Mouse (Mus musculus) liver, embryonic 15.5 days (tissue): Measurements from ENCODE around the gene Ak2. TPM values are rescaled to one million over a fixed set of nuclear protein-coding genes. Genes with fewer than 3 reads are reported as not detected.

ENCODE experiments used
- ATAC-seq: fragments of 200-750 bp; cut with Nextera tagmentation; 2 replicates; pipeline ENCODE4 v1.8.0; 2017; ENCODE audit warnings: moderate number of reproducible peaks, mild to moderate bottlenecking, moderate library complexity; ENCODE audit not compliant: insufficient read depth
- H3K27ac ChIP-seq: fragments of 300-500 bp; sonication (generic); replicated peaks from 2 replicates; pipeline ENCODE4 v1.5.1; 2015; ENCODE audit warnings: mild to moderate bottlenecking, inconsistent platforms
- H3K27me3 ChIP-seq: fragments of 300-500 bp; sonication (generic); 2 replicates; pipeline ENCODE4 v1.6.1; 2015; ENCODE audit warnings: mild to moderate bottlenecking, inconsistent platforms
- H3K36me3 ChIP-seq: fragments of 300-500 bp; sonication (generic); replicated peaks from 2 replicates; pipeline ENCODE4 v1.6.1; 2015; ENCODE audit warnings: moderate library complexity, mild to moderate bottlenecking, inconsistent platforms
- H3K4me1 ChIP-seq: fragments of 300-500 bp; sonication (generic); replicated peaks from 2 replicates; pipeline ENCODE4 v1.6.1; 2015; ENCODE audit warnings: inconsistent platforms
- H3K4me2 ChIP-seq: fragments of 300-500 bp; sonication (generic); 2 replicates; pipeline ENCODE4 v1.6.1; 2015; ENCODE audit warnings: moderate library complexity, mild to moderate bottlenecking, inconsistent platforms
- H3K4me3 ChIP-seq: fragments of 300-500 bp; sonication (generic); replicated peaks from 2 replicates; pipeline ENCODE4 v1.5.1; 2015; ENCODE audit warnings: mild to moderate bottlenecking, inconsistent platforms
- H3K9ac ChIP-seq: fragments of 300-500 bp; sonication (generic); 2 replicates; pipeline ENCODE4 v1.6.1; 2015; ENCODE audit warnings: moderate library complexity, mild to moderate bottlenecking, inconsistent platforms
- H3K9me3 ChIP-seq: fragments of 300-500 bp; sonication (generic); replicated peaks from 2 replicates; pipeline ENCODE4 v1.6.1; 2016; ENCODE audit warnings: inconsistent platforms
- WGBS: fragments of 180-500 bp; shearing (Covaris S2); methylation state at CpG from one replicate; pipeline ENCODE4 v1.1.7; 2015; ENCODE audit warnings: mixed read lengths; ENCODE audit not compliant: insufficient replicate concordance; 5-methylcytosine and 5-hydroxymethylcytosine counted together
- polyA plus RNA-seq: library from polyadenylated mRNA; unstranded; fragments of >200 nt; fragmentation: Nextera tagmentation; extraction: Ambion mirVana; gene quantifications from 2 replicates; pipeline ENCODE4 v1.2.1, GENCODE M21; 2015

The Ak2 gene
- polyA plus RNA-seq, 1 experiment from 2014 or later = 119 TPM

GRCm38 (mm10) chr4:129030746-129031145 is 39.0 kb downstream of the Ak2 start:
- 76% methylated on average over 4 of the region's 4 CpGs for WGBS
- H3K9ac ChIP-seq = no peak overlapping the region
- ATAC-seq = no peak

GRCm38 (mm10) chr4:129031408-129031965 is 39.7 kb downstream of the Ak2 start:
- Histone ChIP-seq H3K9ac (no peak overlapping the region), H3K4me2 (no peak overlapping the region), H3K27ac (peak overlapping the region; percentile 39; the same call in 1 of the 2 replicates), H3K4me3 (no peak overlapping the region), H3K36me3 (no peaks in the 10 kb centered on the region), H3K9me3 (no peaks in the 10 kb centered on the region), H3K27me3 (peaks cover 14% of the 10 kb centered on the region), H3K4me1 (peaks cover 22% of the 10 kb centered on the region)
- WGBS = 52% methylated on average over 8 of the region's 8 CpGs
- ATAC-seq = no peak

More at GRCm38 (mm10) chr4:129030746-129031145, 39.0 kb downstream of the Ak2 start:
- Histone ChIP-seq H3K36me3 (no peaks in the 10 kb centered on the region), H3K9me3 (no peaks in the 10 kb centered on the region), H3K4me2 (no peak overlapping the region), H3K4me1 (peaks cover 22% of the 10 kb centered on the region), H3K27ac (no peak overlapping the region), H3K4me3 (no peak overlapping the region), H3K27me3 (peaks cover 11% of the 10 kb centered on the region)

- Histone ChIP-seq H3K4me2 (peak overlapping the region; percentile 55), H3K9me3 (no peaks in the 10 kb centered on the region), H3K36me3 (no peaks in the 10 kb centered on the region), H3K27me3 (peaks cover 14% of the 10 kb centered on the region), H3K9ac (no peak overlapping the region), H3K4me3 (no peak overlapping the region), H3K4me1 (peaks cover 22% of the 10 kb centered on the region), H3K27ac (peak overlapping the region; percentile 80)
- ATAC-seq = peak; percentile 29; the same call in 1 of the 2 replicates
- 16% methylated on average over 11 of the region's 11 CpGs for WGBS
Observed at GRCm38 (mm10) chr4:129032133-129032962, 40.6 kb downstream of the Ak2 start.

GRCm38 (mm10) chr4:129032963-129033951 is 41.5 kb downstream of the Ak2 start:
- Histone ChIP-seq H3K36me3 (no peaks in the 10 kb centered on the region), H3K9ac (no peak overlapping the region), H3K9me3 (no peaks in the 10 kb centered on the region), H3K27ac (peak overlapping the region; percentile 74), H3K27me3 (peaks cover 14% of the 10 kb centered on the region), H3K4me2 (peak overlapping the region; percentile 55), H3K4me3 (peak overlapping the region; percentile 14), H3K4me1 (peaks cover 22% of the 10 kb centered on the region)
- WGBS = 7% methylated on average over 17 of the region's 17 CpGs
- peak; percentile 45 for ATAC-seq

GRCm38 (mm10) chr4:129034224-129034623 is 42.5 kb downstream of the Ak2 start:
- no peak for ATAC-seq

GRCm38 (mm10) chr4:129034706-129035660 is 43.2 kb downstream of the Ak2 start:
- H3K36me3 ChIP-seq = no peaks in the 10 kb centered on the region
- WGBS = 38% methylated on average over 13 of the region's 13 CpGs
- H3K4me1 ChIP-seq = peaks cover 22% of the 10 kb centered on the region
- H3K4me3 ChIP-seq = no peak overlapping the region
- no peaks in the 10 kb centered on the region for H3K9me3 ChIP-seq
- H3K9ac ChIP-seq = no peak overlapping the region
- no peak overlapping the region for H3K4me2 ChIP-seq
- H3K27me3 ChIP-seq = peaks cover 14% of the 10 kb centered on the region
- peak overlapping the region; percentile 45 for H3K27ac ChIP-seq
- ATAC-seq = no peak

More at GRCm38 (mm10) chr4:129034224-129034623, 42.5 kb downstream of the Ak2 start:
- Histone ChIP-seq H3K4me3 (no peak overlapping the region), H3K27ac (peak overlapping the region; percentile 74; the same call in 1 of the 2 replicates), H3K4me2 (no peak overlapping the region), H3K36me3 (no peaks in the 10 kb centered on the region), H3K4me1 (peaks cover 22% of the 10 kb centered on the region), H3K9me3 (no peaks in the 10 kb centered on the region), H3K9ac (no peak overlapping the region), H3K27me3 (peaks cover 14% of the 10 kb centered on the region)
- WGBS = 73% methylated on average over 3 of the region's 3 CpGs

- 45% methylated on average over 7 of the region's 7 CpGs for WGBS
- Histone ChIP-seq H3K4me3 (no peak overlapping the region), H3K27me3 (peaks cover 14% of the 10 kb centered on the region), H3K4me2 (no peak overlapping the region), H3K9ac (no peak overlapping the region), H3K9me3 (no peaks in the 10 kb centered on the region), H3K4me1 (peaks cover 22% of the 10 kb centered on the region), H3K36me3 (no peaks in the 10 kb centered on the region), H3K27ac (0 out of 2 replicates have a peak overlapping the region, but pooled peaks have one; percentile 38)
- no peak for ATAC-seq
Observed at GRCm38 (mm10) chr4:129035851-129036445, 44.2 kb downstream of the Ak2 start.

- peak overlapping the region; percentile 91 for H3K4me2 ChIP-seq
- H3K27me3 ChIP-seq = peaks cover 80% of the 10 kb centered on the region
- H3K36me3 ChIP-seq = no peaks in the 10 kb centered on the region
- H3K27ac ChIP-seq = no peak overlapping the region
- no peaks in the 10 kb centered on the region for H3K9me3 ChIP-seq
- H3K9ac ChIP-seq = no peak overlapping the region
- H3K4me3 ChIP-seq = peak overlapping the region; percentile 58
- 11% methylated on average over 15 of the region's 15 CpGs for WGBS
- ATAC-seq = no peak
- peaks cover 50% of the 10 kb centered on the region for H3K4me1 ChIP-seq
Observed at GRCm38 (mm10) chr4:129047721-129048421, 56.1 kb downstream of the Ak2 start.

- Histone ChIP-seq H3K4me1 (peaks cover 50% of the 10 kb centered on the region), H3K9ac (peak overlapping the region; percentile 46; the same call in 1 of the 2 replicates), H3K36me3 (no peaks in the 10 kb centered on the region), H3K4me2 (peak overlapping the region; percentile 91), H3K4me3 (peak overlapping the region; percentile 58), H3K9me3 (no peaks in the 10 kb centered on the region), H3K27me3 (peaks cover 78% of the 10 kb centered on the region), H3K27ac (no peak overlapping the region)
- ATAC-seq = peak; percentile 48
- WGBS = 1% methylated on average over 52 of the region's 52 CpGs
Observed at GRCm38 (mm10) chr4:129048501-129049305, 56.9 kb downstream of the Ak2 start.
